Mouse (Mus musculus) lung, postnatal 4 days (tissue): Measurements from ENCODE around the gene Trim69.

Experiments
- DNase-seq, 2 experiments: peaks; one replicate each; pipeline ENCODE4 v3.0.0; 2021

Trim69 gene

GRCm38 (mm10) chr2:122160680-122161079 is at the start of gene Trim69:
Trim69 (plus strand) TSS chr2:122160700.
- peak; percentile 75 to 88 for DNase-seq

GRCm38 (mm10) chr2:122116888-122117287 is 43.6 kb upstream of the Trim69 start:
- DNase-seq, result no peak

DNA sequence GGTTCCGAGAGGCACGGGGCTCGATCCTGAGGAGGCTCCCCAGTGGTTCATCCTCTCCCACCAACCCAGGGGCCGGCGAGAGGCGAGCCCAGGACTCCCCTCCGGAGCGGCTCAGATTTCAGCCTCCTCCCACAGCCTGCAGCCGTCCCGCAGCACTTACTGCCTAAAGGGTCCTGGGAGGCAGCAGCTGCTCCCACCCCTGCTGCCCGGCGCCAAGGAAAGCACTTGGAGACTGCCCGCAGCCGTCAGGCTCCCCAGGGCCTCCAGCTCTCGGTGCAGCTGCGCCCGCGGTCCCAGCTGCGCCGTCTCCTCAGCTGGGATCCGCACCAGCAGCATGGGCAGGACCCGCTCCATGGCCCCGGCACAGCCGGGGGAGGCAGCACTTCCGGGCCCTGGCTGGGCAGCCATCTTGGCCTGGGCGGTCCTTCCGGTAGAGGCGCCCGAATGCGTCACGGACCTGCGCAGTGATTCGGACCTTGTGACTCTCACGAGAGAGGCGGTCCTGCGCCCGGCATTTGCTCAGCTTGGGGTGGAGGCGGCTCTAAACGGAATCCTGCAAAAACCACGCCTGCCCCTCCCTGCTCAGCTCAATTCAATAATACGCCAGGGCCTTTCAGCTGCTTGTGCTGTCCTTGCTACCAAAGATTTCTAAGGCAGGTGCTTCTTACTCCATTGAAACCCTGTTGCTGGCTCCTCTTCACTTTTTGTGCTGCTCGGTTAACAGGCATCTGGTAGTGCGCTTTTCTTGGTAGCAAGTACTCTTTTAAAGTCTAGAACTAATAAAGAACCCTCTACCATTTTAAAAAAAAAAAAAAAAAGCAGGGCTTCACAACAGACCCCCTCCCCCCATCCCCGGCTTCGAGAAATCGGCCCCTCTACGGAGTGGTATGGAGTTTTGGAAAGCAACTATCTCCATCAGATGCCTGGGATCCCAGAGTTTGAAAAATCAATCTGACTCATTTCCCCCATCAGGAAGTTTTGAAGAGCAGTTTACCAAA is 42.2 kb upstream of the Trim69 start, which contains the start of gene Spg11:
Spg11 (minus strand) TSS at position 426 of the 998 bp plus-strand sequence.
- peak; percentile 98 for DNase-seq

- DNase-seq, result no peak
Observed at GRCm38 (mm10) chr2:122125680-122126572, 34.6 kb upstream of the Trim69 start.

- DNase-seq, result no peak
Observed at GRCm38 (mm10) chr2:122126765-122127347, 33.6 kb upstream of the Trim69 start.

- DNase-seq, result no peak
Observed at GRCm38 (mm10) chr2:122127635-122128034, 32.9 kb upstream of the Trim69 start.

DNA sequence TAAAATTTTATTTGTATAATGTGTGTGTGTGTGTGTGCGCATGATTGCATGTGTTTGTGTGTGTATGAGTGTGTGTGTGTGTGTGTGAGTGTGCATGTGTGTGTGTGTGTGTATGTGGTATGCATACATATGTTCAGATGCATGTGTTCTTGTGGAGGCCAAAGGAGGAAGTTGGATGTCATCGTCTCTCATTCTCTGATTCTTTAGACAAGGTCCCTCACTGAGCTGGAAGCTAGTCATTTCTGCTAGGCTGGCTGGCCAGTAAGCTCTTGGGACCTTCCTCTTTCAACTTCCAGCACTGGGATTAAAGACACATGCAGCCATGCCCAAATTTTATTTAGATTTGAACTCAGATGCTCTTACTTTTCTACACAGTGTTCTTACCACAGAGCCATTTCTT is 28.4 kb upstream of the Trim69 start:
- no peak for DNase-seq

DNA sequence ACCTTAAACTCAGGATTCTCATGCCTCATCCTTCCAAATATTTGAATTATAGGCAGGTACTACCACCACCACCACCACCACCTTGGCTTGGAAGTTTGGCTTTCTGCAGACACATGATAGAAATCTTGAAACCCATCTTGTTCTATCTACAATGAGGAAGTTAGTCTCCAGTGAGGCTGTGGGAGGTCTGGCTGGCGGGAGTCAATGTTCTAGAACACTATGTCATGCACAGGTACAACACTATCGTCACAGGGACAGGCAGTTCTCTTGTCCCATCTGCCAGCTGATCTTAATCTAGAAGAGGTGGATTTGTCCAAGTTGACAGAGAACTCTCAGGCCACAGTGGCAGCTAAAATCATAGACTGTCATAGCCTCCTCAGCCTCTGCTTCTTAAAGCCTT is 27.9 kb upstream of the Trim69 start:
- DNase-seq, result no peak

DNA sequence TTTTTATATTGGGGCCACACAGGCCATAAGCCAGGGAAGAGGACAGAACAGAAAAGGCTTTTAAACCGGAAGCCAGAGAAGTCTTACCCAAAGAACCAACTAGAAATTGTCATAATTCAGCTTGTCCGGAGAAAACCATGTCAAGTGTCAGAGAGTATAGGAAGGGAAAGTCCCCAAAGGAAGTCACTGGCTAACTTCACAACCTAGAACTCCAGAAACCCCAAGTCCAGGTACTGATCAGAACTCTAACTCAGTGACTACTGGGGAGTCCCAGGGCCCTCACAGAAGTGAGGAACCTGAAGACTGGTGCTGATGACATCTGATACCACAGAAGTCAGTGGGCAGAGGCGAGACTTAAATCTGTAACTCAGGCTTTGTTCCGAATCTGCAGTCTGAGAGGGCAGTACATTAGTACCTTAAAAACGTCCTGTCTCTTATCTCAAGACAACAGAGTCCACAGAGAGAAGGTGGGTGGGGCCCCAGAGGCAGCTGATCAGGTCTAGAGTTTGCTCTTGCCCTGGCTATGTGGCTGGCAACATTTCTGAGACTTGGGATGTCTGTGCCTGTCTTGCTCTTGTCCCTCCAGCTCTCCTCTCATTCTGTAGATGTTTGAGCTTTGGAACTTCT is 22.5 kb upstream of the Trim69 start:
- no peak for DNase-seq

DNA sequence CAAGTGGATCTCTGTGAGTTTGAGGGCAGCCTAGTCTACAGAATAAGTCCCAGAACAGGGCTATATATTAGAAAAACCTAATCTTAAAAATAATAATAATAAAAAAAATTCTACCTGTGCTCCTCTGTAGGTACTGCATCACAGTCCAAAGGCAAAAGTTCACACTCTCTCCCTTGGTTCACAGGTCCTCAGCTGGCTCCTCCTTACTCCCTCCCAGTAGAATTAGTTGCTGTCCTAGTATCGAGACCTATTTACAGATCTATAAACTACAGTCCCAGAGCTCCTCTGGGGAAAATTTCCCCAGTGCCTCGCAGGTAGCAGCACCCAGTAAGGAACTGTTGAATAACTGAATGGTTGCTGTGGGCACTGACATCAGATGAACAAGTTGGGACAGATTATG is 19.7 kb upstream of the Trim69 start:
- no peak for DNase-seq

- DNase-seq, result no peak
Observed at GRCm38 (mm10) chr2:122141332-122141967, 19.1 kb upstream of the Trim69 start.

DNA sequence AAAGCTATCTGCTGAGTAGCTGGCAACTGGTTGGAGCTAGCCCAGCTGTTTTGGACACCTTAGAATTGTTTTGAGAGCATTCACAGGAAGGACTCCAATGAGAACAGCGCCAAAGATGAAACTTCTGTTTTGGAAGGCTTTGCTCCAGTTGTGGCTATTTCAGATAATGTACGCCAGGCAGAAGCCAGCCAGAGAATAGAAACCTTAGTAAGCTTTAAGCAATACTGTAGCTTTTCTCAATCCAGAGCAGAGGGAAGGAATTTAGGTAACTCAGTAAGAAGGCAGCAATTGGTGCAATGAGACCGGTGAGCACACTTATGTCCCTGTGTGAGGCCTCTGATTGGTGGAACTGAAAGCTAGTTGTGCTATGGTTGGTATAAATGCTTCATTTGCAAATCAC is 17.4 kb upstream of the Trim69 start:
- no peak for DNase-seq

DNA sequence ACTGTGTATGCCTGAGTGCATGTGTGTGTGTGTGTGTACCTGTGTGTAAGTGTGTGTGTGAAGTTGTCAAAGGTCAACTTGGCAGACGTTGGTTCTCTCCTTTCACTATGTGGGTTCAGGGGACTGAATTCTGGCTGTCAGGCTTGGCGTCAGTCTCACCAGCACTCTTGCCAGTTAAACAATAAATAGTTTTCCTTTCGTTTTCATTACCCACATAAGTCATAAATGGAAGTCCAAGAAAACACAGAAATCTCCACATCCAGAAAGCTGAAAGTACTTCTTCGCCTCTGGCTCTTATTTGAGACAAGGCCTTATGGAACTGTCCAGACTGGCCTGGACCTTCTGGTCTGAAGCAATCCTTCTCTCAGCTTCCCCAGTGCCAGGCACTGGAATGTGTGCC is 14.7 kb upstream of the Trim69 start:
- no peak for DNase-seq

DNA sequence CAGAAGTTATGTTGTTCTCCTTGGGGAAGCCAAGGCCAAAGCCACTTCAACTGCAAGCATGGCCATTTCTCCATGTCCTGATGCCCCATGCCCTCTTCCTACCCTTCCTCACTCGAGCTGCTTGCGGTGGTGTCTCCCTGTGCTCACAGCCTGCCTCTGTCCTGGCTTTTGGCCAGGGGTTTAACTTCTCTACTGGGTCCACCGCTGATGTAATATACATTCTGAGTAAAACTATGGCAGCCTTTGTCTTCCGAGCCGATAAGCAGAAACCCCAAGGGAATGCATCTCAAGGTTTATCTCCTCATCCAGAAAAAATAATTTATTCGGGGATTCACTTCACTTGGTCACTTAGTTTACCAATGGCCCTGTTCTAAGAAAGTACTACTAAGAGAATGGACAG is 13.8 kb upstream of the Trim69 start:
- DNase-seq, result peak in 1 of 2 experiments; percentile 15

- peak; percentile 94 to 97 for DNase-seq
Observed at GRCm38 (mm10) chr2:122147508-122148241, 12.8 kb upstream of the Trim69 start, which contains the start of gene B2m. B2m (plus strand) TSS chr2:122147686.

GRCm38 (mm10) chr2:122148242-122148917 is 12.1 kb upstream of the Trim69 start:
- peak; percentile 78 to 80 for DNase-seq

GRCm38 (mm10) chr2:122149316-122149715 is 11.2 kb upstream of the Trim69 start:
- DNase-seq, result no peak

- DNase-seq, result no peak
Observed at GRCm38 (mm10) chr2:122149716-122150115, 10.8 kb upstream of the Trim69 start.

GRCm38 (mm10) chr2:122151221-122151620 is 9.3 kb upstream of the Trim69 start:
- no peak for DNase-seq

DNA sequence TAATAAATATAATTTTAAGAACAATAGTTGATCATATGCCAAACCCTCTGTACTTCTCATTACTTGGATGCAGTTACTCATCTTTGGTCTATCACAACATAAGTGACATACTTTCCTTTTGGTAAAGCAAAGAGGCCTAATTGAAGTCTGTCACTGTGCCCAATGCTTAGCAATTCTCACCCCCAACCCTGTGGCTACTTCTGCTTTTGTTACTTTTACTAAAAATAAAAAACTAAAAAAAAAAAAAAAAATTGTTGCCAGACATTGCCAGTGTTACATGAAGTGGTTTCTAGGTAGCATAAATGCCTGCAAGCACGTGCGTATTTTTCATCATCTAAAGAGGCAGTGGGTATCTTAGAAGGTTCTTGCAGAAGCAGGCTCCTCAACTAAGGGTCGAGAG is 7.7 kb upstream of the Trim69 start:
- no peak for DNase-seq
